Mouse (Mus musculus): ENCODE measurements around the gene Pid1.

Pid1 gene

GRCm38 (mm10) chr1:84363967-84364366 lies at the start of gene Pid1:
TSS of gene Pid1 (minus strand) at chr1:84364180.
- no peak for DNase-seq (ENCODE audit: low spot score in 2 of 2)

- DNase-seq (ENCODE audit: low spot score in 2 of 2): peak in 1 of 2 experiments; percentile 1
Observed at GRCm38 (mm10) chr1:84409514-84409913, 45.5 kb upstream of the Pid1 start.

- DNase-seq (ENCODE audit: low spot score in 2 of 2): no peak
Observed at GRCm38 (mm10) chr1:84408873-84409272, 44.9 kb upstream of the Pid1 start.

GRCm38 (mm10) chr1:84406891-84407290 lies 42.9 kb upstream of the Pid1 start:
- peak in 1 of 2 experiments; percentile 3 for DNase-seq (ENCODE audit: low spot score in 2 of 2)

- no peak for DNase-seq (ENCODE audit: low spot score in 2 of 2)
Observed at GRCm38 (mm10) chr1:84405551-84406290, 41.7 kb upstream of the Pid1 start.

- no peak for DNase-seq (ENCODE audit: low spot score in 2 of 2)
Observed at GRCm38 (mm10) chr1:84404880-84405279, 40.9 kb upstream of the Pid1 start.

GRCm38 (mm10) chr1:84402154-84402553 lies 38.2 kb upstream of the Pid1 start:
- DNase-seq (ENCODE audit: low spot score in 2 of 2): no peak

GRCm38 (mm10) chr1:84399671-84400070 lies 35.7 kb upstream of the Pid1 start:
- DNase-seq (ENCODE audit: low spot score in 2 of 2): no peak

- no peak for DNase-seq (ENCODE audit: low spot score in 2 of 2)
Observed at GRCm38 (mm10) chr1:84399118-84399517, 35.1 kb upstream of the Pid1 start.

- no peak for DNase-seq (ENCODE audit: low spot score in 2 of 2)
Observed at GRCm38 (mm10) chr1:84396787-84397186, 32.8 kb upstream of the Pid1 start.

- DNase-seq (ENCODE audit: low spot score in 2 of 2): no peak
Observed at GRCm38 (mm10) chr1:84395928-84396327, 31.9 kb upstream of the Pid1 start.

GRCm38 (mm10) chr1:84390961-84391360 lies 27.0 kb upstream of the Pid1 start:
- DNase-seq (ENCODE audit: low spot score in 2 of 2): no peak

- DNase-seq (ENCODE audit: low spot score in 2 of 2): no peak
Observed at GRCm38 (mm10) chr1:84387616-84388015, 23.6 kb upstream of the Pid1 start.

- no peak for DNase-seq (ENCODE audit: low spot score in 2 of 2)
Observed at GRCm38 (mm10) chr1:84386481-84387146, 22.6 kb upstream of the Pid1 start.

GRCm38 (mm10) chr1:84382709-84383108 lies 18.7 kb upstream of the Pid1 start:
- DNase-seq (ENCODE audit: low spot score in 2 of 2): no peak

- no peak for DNase-seq (ENCODE audit: low spot score in 2 of 2)
Observed at GRCm38 (mm10) chr1:84382064-84382463, 18.1 kb upstream of the Pid1 start.

GRCm38 (mm10) chr1:84380895-84381294 lies 16.9 kb upstream of the Pid1 start:
- DNase-seq (ENCODE audit: low spot score in 2 of 2): no peak

GRCm38 (mm10) chr1:84367733-84368132 lies 3.8 kb upstream of the Pid1 start:
- no peak for DNase-seq (ENCODE audit: low spot score in 2 of 2)

GRCm38 (mm10) chr1:84366553-84366952 lies 2.6 kb upstream of the Pid1 start:
- DNase-seq (ENCODE audit: low spot score in 2 of 2): no peak

GRCm38 (mm10) chr1:84362709-84363617 lies 1.0 kb downstream of the Pid1 start:
- no peak for DNase-seq (ENCODE audit: low spot score in 2 of 2)

GRCm38 (mm10) chr1:84362209-84362608 lies 1.8 kb downstream of the Pid1 start:
- no peak for DNase-seq (ENCODE audit: low spot score in 2 of 2)

- DNase-seq (ENCODE audit: low spot score in 2 of 2): no peak
Observed at GRCm38 (mm10) chr1:84361389-84361788, 2.6 kb downstream of the Pid1 start.
